Mouse (Mus musculus) heart, adult 11 months (tissue): ENCODE data around the gene Nuak1.

Experiments used
- DNase-seq: peaks from one replicate; pipeline ENCODE4 v3.0.0; 2022

Gene Nuak1

DNA sequence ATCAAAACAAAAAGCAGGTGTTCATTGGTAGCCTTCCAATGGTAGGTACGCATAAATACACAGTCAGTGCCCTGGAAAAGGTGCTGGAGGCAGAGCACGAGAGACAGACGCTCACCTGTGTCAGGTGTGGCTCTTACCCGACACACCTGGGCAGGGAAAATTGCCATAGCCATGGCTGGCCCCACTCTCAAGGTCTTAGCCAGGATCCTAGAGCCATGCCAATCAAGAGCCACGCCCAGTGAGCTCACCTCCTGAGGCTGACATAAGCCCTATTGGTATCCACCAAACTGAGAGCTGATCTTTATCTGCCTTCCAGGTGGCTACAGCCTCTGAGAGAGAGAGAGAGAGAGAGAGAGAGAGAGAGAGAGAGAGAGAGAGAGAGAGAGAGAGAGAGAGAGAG lies 64.1 kb downstream of the Nuak1 start:
- DNase-seq = peak; percentile 70

DNA sequence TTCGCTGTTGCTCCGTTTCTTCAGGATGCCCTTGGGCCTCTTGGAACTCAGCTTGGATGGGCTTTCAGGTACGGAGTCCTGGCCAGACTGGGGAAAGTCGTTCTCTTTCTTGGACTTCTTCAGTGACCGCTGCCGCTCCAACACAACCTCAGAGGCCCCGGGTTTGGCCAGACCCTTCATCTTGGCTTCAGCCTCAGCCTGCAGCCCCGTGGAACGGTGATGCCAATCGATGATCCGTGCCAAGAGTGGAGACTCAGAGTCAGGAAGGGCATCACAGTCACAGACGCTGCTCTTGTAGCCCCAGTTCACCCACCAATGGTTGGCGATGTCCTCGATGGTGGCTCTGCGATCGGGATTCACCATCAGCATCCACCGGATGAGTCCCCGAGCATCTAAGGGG lies 65.4 kb downstream of the Nuak1 start:
- peak; percentile 81 for DNase-seq

DNA sequence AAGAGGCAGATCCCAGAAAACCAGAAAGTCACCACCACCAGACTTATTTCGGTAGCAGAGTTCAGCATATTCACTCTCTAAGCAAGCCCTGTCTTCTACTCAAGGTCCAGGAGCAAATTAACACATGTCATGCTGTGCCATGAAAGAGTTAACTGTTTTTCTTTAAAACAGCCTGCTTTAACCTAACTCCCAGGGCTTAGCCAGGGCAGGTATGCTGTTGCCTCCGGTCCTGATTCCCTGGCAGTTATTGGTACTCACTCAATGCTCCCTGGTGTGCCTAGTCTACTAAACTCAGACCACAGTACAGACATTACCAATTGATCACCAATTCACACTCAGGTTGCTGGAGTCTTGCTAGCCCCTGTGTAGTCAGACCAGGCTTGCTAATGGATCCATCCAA lies 66.9 kb downstream of the Nuak1 start:
- DNase-seq = peak; percentile 82

DNA sequence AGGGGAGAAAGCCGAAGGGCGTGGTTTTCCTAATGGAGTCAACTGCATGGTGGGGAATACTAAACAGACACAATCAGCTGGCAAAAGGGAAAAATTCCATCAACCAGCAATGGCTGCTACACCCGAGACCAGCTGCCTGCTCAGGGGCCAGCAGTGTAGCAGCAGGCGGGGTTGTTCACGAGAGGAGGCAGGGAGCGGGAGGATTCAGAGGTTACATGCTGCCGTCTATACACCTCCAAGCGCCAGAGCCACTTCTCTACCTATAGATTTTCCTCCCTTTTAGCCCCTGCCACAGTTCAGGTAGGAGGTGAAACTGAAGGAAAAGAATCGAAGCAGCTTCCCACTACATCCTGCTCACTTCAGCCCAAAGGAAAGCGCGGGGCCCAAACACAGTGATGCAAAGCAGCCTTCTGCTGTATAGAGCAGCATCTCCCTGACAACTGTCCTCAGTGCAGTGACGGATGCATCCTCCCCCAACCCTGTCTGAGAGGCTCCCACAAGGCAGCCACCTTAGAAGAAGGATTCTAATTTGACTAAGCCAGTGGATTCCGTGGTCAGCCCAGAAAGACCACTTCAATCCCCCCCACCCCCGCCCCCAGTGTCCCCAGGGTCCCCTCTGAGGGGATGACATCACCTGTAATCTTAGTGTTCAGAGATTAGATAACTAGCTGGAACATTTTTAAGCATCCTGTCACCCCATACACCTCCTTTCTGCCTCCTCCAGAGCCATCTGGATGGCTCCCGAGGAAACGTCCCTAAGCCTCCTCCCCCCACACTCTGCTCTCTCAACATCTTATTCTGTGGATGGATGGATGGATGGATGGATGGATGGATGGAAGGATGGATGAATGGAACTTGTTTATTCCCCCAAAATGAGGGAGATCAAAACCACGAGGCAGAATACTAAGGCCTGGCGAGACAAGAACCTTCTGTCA lies 68.0 kb downstream of the Nuak1 start:
- DNase-seq = peak; percentile 89

DNA sequence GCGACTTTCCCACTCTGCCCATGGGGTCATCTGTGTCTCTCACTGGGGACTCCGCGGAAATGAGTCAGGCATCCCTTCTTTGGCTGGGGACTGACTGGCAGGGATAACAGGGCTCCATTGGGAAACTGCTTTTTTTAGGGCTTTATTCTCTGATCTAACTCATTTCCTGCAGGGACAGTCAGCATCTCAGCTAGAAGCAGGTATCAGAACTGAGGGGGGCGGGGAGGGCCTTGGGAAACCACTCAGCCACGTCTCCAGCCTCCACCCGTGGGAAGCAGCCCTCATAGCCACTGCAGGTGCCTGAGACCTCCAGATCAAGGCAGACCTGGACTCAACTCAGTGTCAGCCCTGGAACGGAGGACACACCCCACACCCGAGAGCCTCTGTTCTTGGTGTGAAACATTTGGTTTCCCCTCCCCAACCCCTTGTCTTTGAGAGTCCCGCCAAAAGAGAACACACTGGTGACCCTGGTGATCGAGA lies 68.7 kb downstream of the Nuak1 start:
- DNase-seq = peak; percentile 94

DNA sequence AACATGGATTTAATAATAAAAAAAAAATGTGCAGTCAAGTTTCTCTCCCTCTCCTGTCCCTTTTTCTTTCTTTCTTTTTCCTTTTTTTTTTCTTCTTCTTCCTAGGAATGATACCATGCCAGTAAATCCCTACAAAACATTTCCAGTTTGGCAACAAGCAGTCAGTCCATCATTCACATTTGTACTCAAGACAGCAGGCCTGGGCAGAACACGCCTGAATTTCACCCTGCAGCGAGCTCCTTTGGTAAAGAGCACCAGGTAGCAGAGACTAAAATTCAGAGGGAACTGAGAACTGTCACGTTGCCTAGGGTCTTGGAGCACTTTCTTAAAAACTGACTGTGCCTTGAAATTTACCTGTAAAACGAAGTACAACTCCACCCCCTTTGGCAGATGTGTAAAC lies 69.2 kb downstream of the Nuak1 start:
- no peak for DNase-seq

DNA sequence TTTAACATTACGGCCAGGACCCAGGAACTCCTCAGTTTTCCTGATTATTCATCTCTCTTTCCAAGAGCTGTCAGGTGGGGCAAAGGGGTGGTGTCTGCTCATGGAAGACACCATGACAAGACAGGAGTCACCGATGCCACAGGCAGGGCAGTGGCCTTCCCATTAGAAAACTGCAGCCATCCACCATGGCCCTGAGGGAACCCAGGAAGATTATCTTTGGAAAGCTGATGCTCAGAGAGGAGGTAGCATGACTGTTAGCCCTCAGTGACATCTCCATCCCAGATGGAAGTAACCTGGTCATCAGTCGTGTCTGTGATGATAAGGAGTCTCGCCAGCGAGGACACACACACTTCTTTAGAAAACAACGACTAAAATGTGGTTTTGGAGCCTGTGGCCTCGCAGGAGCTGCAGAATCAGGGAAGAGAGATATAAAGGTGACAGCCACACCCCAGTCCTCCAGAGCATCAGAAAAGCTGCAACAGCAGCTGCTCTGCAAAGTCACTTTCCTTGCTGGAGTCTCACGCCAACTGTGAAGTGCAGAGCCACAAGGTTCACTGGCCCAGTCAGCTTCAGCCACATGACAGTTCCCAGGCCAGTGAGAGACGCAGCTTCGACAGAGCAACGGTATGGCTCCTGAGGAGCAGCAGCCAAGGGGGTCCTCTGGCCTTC lies 70.6 kb downstream of the Nuak1 start:
- peak; percentile 82 for DNase-seq

DNA sequence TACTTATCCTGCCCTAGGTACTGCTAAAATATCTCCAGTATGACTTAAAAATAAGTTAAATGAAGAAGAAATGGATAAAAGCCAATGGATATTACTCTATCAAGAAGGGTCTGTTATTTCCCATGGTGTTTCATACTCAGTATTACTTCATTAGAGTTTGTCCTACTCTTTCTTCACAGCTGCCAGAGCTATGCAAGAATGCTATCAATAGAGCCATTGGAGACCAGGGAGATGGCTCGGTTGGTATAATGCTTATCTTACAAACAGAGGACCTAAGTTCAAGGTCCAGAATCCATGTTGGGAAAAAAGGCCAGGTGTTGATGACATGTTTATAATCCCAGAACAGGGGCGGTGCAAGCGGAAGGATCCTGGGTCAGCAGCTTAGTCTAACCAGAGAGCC lies 72.2 kb downstream of the Nuak1 start:
- peak; percentile 17 for DNase-seq

DNA sequence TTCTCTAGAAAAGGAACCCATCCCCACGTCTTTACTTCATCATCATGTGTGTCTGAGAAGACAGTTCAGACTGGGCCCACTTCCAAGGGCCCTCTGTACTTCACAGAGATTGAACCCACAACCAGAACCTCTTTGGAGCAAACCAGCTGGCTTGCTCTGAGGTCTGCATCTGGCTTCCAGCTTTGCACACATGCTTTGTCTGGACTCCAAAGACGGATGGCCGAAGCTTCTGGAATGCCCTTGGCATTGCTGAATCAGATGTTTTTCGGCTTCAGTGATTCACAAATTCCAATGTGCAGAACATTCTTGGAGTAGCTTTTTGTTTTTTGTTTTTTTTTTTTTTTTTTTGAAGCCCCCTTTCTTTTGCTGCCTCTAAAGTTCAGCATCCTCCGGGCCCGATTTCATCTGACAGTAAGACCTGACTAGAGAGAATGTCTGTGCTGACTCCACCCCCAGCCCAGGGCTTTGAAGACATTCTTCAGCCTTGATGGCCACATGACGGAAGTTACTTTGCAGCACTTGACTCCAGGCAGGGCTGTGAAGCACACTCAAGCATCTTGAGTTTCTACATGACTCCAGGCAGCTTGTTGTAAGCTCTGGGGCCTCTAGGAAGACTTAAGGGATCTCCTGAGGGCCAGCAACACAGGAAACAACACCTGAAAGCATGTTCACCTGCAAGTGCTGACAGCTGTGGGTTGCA lies 75.1 kb downstream of the Nuak1 start:
- peak; percentile 88 for DNase-seq

DNA sequence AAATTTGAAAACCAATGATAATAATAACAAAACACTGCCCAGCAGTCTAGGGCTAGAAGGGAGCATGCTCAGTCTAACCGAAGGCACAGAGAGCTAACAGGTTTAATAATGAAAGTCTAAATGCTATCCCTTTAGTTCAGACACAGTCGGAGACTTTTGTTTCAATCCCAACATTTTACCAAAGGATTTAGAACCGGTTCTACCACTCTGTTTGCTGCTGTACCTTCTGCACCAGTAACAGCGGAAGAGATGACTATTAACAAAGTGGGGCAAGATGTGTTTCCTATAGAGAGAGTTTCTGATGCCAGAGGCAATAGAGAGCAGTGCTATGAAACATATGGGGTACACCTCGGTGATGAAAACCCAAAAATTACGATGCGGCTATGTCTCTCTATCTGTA lies 76.6 kb downstream of the Nuak1 start:
- no peak for DNase-seq

DNA sequence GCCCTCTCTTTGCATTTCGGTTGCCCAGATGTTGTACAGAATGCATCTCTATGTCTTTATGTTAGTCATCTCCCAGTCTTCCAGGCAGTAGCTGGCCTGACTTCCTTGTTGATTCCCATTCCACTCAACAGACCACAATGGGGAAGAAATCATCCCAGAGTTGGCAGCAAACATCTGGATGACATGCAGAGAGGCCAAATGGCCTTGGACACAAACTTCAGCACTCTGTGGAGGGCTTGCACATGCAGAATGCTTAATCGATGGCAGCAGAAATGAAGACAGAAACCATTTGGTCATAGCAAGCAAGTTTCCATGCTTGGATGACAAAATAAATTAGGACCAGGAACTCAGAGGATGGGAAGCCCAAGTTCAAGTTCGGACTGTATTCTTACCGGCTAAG lies 79.4 kb downstream of the Nuak1 start:
- peak; percentile 96 for DNase-seq

DNA sequence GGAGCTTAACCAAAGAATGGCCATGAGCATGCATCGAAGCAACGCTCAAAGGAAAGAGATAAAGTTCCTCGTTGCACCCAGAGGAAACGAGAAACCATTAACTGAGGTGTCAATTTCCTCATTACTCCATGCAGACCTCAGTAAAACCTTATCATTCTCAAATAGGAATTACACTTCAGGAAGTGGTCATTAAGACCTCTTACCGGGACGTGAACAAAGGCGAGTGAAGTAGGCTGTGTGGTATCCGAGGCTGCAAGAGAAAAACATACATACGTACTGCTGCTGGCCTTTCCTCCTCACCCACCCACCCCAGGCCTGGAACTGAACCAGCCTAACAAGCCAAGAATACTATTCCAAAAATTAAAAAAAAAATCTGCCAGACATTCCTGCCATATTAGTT lies 80.0 kb downstream of the Nuak1 start:
- DNase-seq = peak; percentile 51

DNA sequence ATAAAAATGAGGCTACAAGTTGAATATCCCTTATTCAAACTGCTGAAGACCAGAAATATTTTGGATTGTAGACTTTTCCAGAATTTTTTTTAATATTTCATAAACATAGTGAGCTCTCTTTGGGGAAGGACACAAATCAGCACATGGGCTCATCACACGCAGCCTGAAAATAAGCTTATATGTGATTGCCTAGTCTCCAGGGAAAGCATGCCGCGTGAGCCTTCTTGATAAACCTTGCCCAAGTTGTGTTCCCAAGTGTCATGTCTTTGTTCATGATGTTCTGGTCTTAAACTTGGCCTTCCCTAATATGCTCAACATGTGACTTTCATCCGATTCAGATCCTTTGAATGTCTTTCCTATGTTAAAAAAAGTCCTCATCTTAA lies 81.7 kb downstream of the Nuak1 start:
- peak; percentile 92 for DNase-seq

DNA sequence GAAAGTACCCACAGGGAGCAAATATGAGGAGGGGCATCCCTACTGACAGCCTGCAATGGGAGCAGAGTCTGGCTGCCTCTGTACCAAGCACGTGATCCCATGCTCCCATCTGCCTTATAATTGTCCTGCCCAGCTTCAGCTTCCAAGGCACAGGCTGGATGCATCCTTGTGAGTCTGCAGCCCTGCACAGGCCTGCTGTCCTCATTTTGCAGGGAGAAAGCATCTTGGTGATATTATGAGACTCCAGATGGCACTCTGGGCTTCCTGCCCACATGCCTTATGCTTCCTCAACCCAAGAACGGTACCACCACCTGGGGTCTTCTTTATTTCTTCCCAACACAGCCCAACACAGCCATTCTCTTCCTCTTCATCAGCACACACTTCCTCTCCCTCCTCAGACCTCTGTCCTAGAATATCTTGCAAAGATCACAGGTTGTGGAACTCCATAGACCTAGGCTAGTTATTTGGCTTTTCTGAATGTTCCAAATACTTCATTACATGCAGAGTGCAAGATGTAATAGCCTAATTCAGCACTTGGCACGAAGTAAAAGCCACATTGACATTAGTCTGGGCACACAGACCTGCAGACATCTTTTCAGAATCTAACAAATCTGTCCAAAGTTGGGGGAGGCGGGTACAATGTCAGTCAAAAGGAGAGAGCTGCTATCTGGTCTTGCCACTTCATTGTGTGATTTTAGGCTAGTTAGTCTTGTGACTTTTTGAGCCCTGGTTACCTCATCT lies 82.2 kb downstream of the Nuak1 start:
- peak; percentile 90 for DNase-seq

DNA sequence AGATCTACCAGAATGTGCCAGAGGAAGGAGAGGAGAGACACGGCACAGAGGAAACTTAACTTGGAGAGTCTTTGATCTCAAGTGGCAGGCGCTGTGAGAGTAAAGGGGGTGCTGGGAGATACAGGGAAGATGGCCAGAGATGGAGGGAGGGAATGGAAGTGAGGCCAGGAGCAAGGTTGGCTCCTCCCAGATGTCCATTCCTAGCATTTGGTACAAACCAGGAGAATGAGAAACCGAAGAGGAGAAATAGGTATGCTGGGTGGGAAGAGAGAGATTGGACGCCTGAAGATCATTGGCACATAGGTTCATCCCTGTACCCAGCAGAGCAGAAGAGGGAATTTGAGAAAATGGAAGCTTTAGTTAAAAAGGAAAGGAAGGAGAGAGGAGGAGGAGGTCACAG lies 82.8 kb downstream of the Nuak1 start:
- peak; percentile 72 for DNase-seq

DNA sequence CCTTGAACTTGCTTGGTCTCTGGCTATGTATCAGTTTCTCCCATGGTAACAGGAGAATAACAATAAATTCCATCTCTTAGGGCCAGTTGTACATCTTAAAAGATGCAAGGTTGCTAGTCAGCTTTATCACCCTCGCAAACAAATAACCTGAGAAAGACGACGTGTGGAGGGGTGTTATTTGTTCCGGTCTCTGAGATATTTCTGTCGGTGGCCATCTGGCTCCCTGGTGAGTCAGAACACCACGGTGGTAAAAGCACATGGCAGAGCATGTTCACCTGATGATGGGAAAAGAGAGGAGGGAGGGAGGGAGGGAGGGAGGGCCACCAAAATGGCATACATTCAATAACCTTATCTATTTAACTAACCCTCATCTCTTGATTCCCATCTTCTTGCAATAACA lies 86.1 kb downstream of the Nuak1 start:
- peak; percentile 58 for DNase-seq

DNA sequence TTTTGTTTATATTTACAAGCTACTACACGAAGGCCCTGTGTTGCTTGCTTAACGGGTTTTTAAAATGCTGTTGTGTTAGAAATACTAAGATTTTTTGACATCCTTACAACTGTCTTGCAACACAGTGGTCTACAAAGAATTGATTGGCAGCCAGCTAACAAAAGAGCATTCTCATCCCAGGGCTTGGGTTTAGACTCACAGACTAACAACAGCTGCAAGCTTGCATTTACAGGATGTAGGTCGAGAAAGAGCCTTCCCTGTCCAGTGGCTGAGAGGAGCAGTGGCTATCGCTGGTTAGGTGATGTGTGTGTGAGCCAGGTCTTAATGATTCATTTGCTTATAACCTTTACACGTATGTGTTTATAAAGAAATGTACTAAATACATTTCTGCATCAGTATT lies 94.7 kb downstream of the Nuak1 start:
- peak; percentile 81 for DNase-seq

DNA sequence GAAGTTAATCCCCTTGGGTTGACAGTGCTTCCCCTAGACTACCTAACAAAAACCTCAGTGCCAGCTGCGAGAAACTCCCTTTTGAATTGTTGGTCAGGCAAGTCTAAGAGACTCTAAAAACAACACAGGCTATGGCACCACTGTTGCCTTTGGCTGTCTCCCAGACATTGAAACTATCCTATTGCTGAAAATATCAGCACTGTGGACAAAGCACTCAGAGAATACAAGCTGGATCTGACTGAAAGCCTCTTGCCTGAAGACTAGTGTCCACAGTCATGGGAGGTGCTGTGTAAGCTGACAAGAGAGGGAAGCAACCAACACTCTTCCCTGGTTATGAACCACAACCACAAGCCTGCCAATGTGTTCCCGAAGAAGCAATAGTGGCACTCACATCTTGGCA lies 96.9 kb downstream of the Nuak1 start:
- DNase-seq = peak; percentile 61

DNA sequence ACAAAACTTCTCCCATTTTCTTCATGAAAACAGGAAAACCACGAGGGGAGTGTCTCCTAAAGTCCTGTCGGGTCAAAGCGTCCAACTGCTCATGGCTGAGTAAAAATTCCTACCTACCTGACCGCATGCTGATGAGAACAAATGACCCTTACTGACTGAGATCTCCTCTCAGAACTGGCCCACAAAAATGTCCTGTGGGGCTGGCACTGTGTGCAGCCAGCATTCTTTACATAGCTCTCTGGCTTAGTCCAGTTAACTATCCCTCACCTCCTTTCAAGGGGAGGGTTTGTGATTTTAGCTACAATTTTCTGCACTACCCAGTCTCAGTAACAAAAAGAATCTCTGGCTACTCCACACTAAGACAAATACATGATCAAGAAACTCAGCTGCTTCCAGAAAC lies 100.9 kb downstream of the Nuak1 start:
- DNase-seq = peak; percentile 83

DNA sequence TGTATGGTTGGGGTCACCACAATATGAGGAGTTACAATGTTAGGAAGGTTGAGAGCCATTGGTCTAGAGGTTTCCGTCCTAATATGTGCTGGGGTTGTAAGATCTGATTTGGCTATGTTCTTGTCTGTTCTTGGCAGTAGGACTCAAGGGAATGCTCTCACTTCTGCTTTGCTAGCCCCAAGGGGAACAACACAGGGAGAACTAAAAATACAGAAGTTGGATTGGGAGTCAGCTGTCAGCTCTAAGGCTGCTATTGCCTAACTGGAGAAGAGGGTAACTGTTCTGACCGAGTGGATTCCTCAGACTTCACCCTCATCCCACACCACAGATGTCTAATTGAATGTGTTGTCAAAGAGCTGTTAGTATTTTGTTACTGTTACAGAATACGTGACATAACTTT lies 101.6 kb downstream of the Nuak1 start:
- DNase-seq = peak; percentile 97

DNA sequence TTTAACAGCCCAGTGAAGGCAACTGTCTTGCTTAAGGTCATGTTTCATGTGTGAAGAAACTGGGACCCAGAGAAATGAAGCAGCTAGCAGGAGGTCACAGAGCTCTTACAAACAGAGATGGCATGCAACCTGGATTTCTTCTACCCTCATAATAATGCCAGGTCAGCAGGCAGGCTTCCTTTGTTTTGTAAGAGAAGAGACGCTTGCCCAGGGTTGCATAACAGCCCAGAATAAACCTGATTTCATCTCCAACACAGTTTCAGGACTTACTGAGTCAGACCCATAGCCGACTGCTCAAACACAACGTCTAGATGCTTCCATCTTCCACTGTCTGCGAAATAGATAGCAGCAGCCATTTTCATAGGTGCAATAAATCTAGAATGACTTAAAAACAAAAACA lies 105.0 kb downstream of the Nuak1 start:
- DNase-seq = peak; percentile 97

DNA sequence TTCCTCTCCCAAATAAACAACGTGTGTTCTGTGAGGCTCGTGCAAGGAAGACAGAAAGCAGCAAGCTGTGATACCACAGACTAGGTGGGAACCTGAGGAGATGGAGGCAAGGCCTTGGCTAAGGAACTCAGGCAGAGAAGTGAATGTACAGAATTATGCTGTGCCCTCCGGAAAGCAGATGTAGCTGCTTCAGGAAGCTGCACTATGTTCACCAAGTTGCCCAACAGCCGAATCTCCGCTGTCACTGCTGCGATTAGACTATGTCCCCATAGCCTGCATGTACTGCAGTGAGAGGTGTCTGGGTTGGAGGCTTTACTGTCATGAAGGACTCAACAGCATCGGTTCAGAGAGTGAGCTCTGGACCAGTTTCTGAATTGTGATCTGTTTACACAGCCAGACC lies 110.6 kb downstream of the Nuak1 start:
- DNase-seq = peak; percentile 39

DNA sequence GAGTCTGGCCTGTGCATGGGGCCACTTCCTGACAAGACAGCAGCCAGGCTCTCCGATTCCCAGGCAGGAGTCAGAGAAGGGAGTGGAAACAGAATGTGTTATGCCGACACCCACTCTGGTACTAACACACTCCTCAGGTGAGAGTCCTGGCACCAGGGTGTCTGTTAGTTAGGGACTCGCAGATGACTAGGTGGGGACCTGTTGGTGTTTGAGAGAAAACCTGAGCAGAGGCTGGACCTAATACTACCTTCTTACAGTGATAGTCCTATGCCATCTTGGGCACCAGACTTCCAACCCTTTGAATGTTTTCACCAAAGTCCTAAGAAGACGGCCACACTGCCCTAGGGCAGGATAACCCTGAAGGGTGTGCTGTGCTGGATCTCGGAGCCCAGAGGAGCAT lies 111.1 kb downstream of the Nuak1 start:
- peak; percentile 55 for DNase-seq
